Mouse (Mus musculus) lung, embryonic 15.5 days (tissue): ENCODE data around the gene Dnajb13. TPM values are rescaled to one million over a fixed set of nuclear protein-coding genes. Genes with fewer than 3 reads are reported as not detected.
A peak's percentile ranks its signal among the peaks of the same experiment; 100 is the strongest.

Source experiments
- ATAC-seq: fragments of 200-750 bp; cut with Nextera tagmentation; 2 replicates; pipeline ENCODE4 v1.8.0; 2017; ENCODE audit warnings: moderate number of reproducible peaks, borderline replicate concordance; ENCODE audit not compliant: low FRiP score, low TSS enrichment; ENCODE audit errors: extremely low read depth
- H3K27ac ChIP-seq: fragments of 300-500 bp; sonication (generic); 2 replicates; pipeline ENCODE4 v1.5.1; 2015; ENCODE audit warnings: moderate library complexity, mild to moderate bottlenecking, inconsistent platforms
- H3K27me3 ChIP-seq: fragments of 300-500 bp; sonication (generic); 2 replicates; pipeline ENCODE4 v1.6.1; 2015; ENCODE audit warnings: inconsistent platforms
- H3K36me3 ChIP-seq: fragments of 300-500 bp; sonication (generic); 2 replicates; pipeline ENCODE4 v1.6.1; 2015; ENCODE audit warnings: inconsistent platforms
- H3K4me1 ChIP-seq: fragments of 300-500 bp; sonication (generic); 2 replicates; pipeline ENCODE4 v1.6.1; 2015; ENCODE audit warnings: inconsistent platforms
- H3K4me2 ChIP-seq: fragments of 300-500 bp; sonication (generic); 2 replicates; pipeline ENCODE4 v1.6.1; 2015; ENCODE audit warnings: inconsistent platforms, mild to moderate bottlenecking, moderate library complexity
- H3K4me3 ChIP-seq: fragments of 300-500 bp; sonication (generic); 2 replicates; pipeline ENCODE4 v1.5.1; 2015; ENCODE audit warnings: mild to moderate bottlenecking, inconsistent platforms
- H3K9ac ChIP-seq: fragments of 300-500 bp; sonication (generic); 2 replicates; pipeline ENCODE4 v1.6.1; 2015; ENCODE audit warnings: inconsistent platforms
- H3K9me3 ChIP-seq: fragments of 300-500 bp; sonication (generic); 2 replicates; pipeline ENCODE4 v1.6.1; 2016; ENCODE audit warnings: inconsistent platforms
- WGBS: fragments of 180-500 bp; shearing (Covaris S2); methylation state at CpG from one replicate; pipeline ENCODE4 v1.1.7; 2015; 5-methylcytosine and 5-hydroxymethylcytosine counted together
- polyA plus RNA-seq: library from polyadenylated mRNA; unstranded; fragments of >200 nt; fragmentation: Nextera tagmentation; extraction: Ambion mirVana; gene quantifications from 2 replicates; pipeline ENCODE4 v1.2.1, GENCODE M21; 2015

Dnajb13 gene
- polyA plus RNA-seq, 1 experiment from 2014 or later = 4.1 TPM

- H3K4me2 ChIP-seq = no peak overlapping the region
- ATAC-seq = no peak
- H3K27me3 ChIP-seq = no peaks in the 10 kb centered on the region
- no peak overlapping the region for H3K27ac ChIP-seq
- H3K36me3 ChIP-seq = no peaks in the 10 kb centered on the region
- no peak overlapping the region for H3K4me3 ChIP-seq
- 71% methylated on average over 15 of the region's 15 CpGs for WGBS
- H3K9me3 ChIP-seq = no peaks in the 10 kb centered on the region
- peaks cover 2% of the 10 kb centered on the region; the same call in 1 of the 2 replicates for H3K4me1 ChIP-seq
- no peak overlapping the region for H3K9ac ChIP-seq
These were observed 35.0 kb downstream of the Dnajb13 start for GRCm38 (mm10) chr7:100479823-100480164.

- WGBS = 70% methylated on average over 20 of the region's 20 CpGs
These were observed 35.5 kb downstream of the Dnajb13 start for GRCm38 (mm10) chr7:100479100-100479822.

GRCm38 (mm10) chr7:100474680-100475079 is 40.1 kb downstream of the Dnajb13 start:
- WGBS = 33% methylated on average over 1 of the region's 1 CpGs
- no peaks in the 10 kb centered on the region for H3K9me3 ChIP-seq
- peaks cover 5% of the 10 kb centered on the region; the same call in 1 of the 2 replicates for H3K4me1 ChIP-seq
- H3K4me3 ChIP-seq = no peak overlapping the region
- no peaks in the 10 kb centered on the region for H3K36me3 ChIP-seq
- H3K27me3 ChIP-seq = no peaks in the 10 kb centered on the region
- no peak for ATAC-seq
- H3K27ac ChIP-seq = no peak overlapping the region
- no peak overlapping the region for H3K4me2 ChIP-seq
- no peak overlapping the region for H3K9ac ChIP-seq

More at GRCm38 (mm10) chr7:100479100-100479822, 35.5 kb downstream of the Dnajb13 start:
- no peaks in the 10 kb centered on the region for H3K27me3 ChIP-seq
- H3K27ac ChIP-seq = no peak overlapping the region
- no peak overlapping the region for H3K4me3 ChIP-seq
- no peak overlapping the region for H3K4me2 ChIP-seq
- H3K9me3 ChIP-seq = no peaks in the 10 kb centered on the region
- H3K4me1 ChIP-seq = peaks cover 5% of the 10 kb centered on the region; the same call in 1 of the 2 replicates
- ATAC-seq = no peak
- no peaks in the 10 kb centered on the region for H3K36me3 ChIP-seq
- H3K9ac ChIP-seq = no peak overlapping the region

GRCm38 (mm10) chr7:100473846-100474454 is 40.8 kb downstream of the Dnajb13 start:
- Histone ChIP-seq H3K4me3 (no peak overlapping the region), H3K9me3 (no peaks in the 10 kb centered on the region), H3K9ac (no peak overlapping the region), H3K27me3 (no peaks in the 10 kb centered on the region), H3K4me2 (no peak overlapping the region), H3K36me3 (no peaks in the 10 kb centered on the region), H3K4me1 (peaks cover 5% of the 10 kb centered on the region; the same call in 1 of the 2 replicates), H3K27ac (no peak overlapping the region)
- ATAC-seq = no peak
- WGBS = 71% methylated on average over 9 of the region's 9 CpGs

GRCm38 (mm10) chr7:100472777-100473176 is 42.0 kb downstream of the Dnajb13 start, which contains the start of gene Ucp3:
Gene Ucp3, plus strand, starts transcription at chr7:100472990.
- Histone ChIP-seq H3K36me3 (no peaks in the 10 kb centered on the region), H3K27ac (no peak within 1 kb of the TSS), H3K4me2 (no peak within 1 kb of the TSS), H3K9me3 (no peaks in the 10 kb centered on the region), H3K27me3 (no peaks in the 10 kb centered on the region), H3K9ac (no peak within 1 kb of the TSS), H3K4me3 (no peak within 1 kb of the TSS), H3K4me1 (peaks cover 5% of the 10 kb centered on the region; the same call in 1 of the 2 replicates)
- no peak for ATAC-seq
- 76% methylated on average over 6 of the region's 6 CpGs for WGBS

- no peak overlapping the region for H3K4me2 ChIP-seq
- H3K36me3 ChIP-seq = no peaks in the 10 kb centered on the region
- H3K27ac ChIP-seq = no peak overlapping the region
- H3K4me1 ChIP-seq = peaks cover 5% of the 10 kb centered on the region; the same call in 1 of the 2 replicates
- H3K27me3 ChIP-seq = no peaks in the 10 kb centered on the region
- no peak for ATAC-seq
- no peak overlapping the region for H3K9ac ChIP-seq
- no peak overlapping the region for H3K4me3 ChIP-seq
- WGBS = 84% methylated on average over 1 of the region's 1 CpGs
- H3K9me3 ChIP-seq = no peaks in the 10 kb centered on the region
These were observed 43.4 kb downstream of the Dnajb13 start for GRCm38 (mm10) chr7:100471407-100471797.

- Histone ChIP-seq H3K4me3 (no peak overlapping the region), H3K36me3 (no peaks in the 10 kb centered on the region), H3K27me3 (no peaks in the 10 kb centered on the region), H3K9ac (no peak overlapping the region), H3K27ac (no peak overlapping the region), H3K4me1 (peaks cover 8% of the 10 kb centered on the region), H3K4me2 (no peak overlapping the region), H3K9me3 (no peaks in the 10 kb centered on the region)
- ATAC-seq = no peak
- WGBS = 87% methylated on average over 11 of the region's 11 CpGs
These were observed 43.9 kb downstream of the Dnajb13 start for GRCm38 (mm10) chr7:100470796-100471406.

GRCm38 (mm10) chr7:100469502-100469901 is 45.3 kb downstream of the Dnajb13 start:
- ATAC-seq = no peak
- Histone ChIP-seq H3K4me3 (no peak overlapping the region), H3K9me3 (no peaks in the 10 kb centered on the region), H3K4me2 (no peak overlapping the region), H3K4me1 (peaks cover 17% of the 10 kb centered on the region), H3K27ac (no peak overlapping the region), H3K27me3 (no peaks in the 10 kb centered on the region), H3K9ac (no peak overlapping the region), H3K36me3 (no peaks in the 10 kb centered on the region)
- 92% methylated on average over 1 of the region's 1 CpGs for WGBS

- ATAC-seq = no peak
- Histone ChIP-seq H3K27me3 (no peaks in the 10 kb centered on the region), H3K36me3 (no peaks in the 10 kb centered on the region), H3K4me1 (peaks cover 17% of the 10 kb centered on the region), H3K27ac (no peak overlapping the region), H3K9me3 (no peaks in the 10 kb centered on the region), H3K4me2 (no peak overlapping the region), H3K9ac (no peak overlapping the region), H3K4me3 (no peak overlapping the region)
- WGBS = 90% methylated on average over 6 of the region's 6 CpGs
These were observed 46.0 kb downstream of the Dnajb13 start for GRCm38 (mm10) chr7:100468761-100469160.

GRCm38 (mm10) chr7:100466781-100467510 is 47.8 kb downstream of the Dnajb13 start:
- Histone ChIP-seq H3K9me3 (no peaks in the 10 kb centered on the region), H3K27ac (no peak overlapping the region), H3K4me3 (no peak overlapping the region), H3K4me2 (no peak overlapping the region), H3K9ac (no peak overlapping the region), H3K36me3 (no peaks in the 10 kb centered on the region), H3K27me3 (no peaks in the 10 kb centered on the region), H3K4me1 (peaks cover 17% of the 10 kb centered on the region)
- WGBS = 80% methylated on average over 11 of the region's 11 CpGs
- ATAC-seq = peak; percentile 65; the same call in 1 of the 2 replicates

- no peak overlapping the region for H3K4me3 ChIP-seq
- H3K36me3 ChIP-seq = no peaks in the 10 kb centered on the region
- WGBS = 18% methylated on average over 5 of the region's 5 CpGs
- peaks cover 17% of the 10 kb centered on the region for H3K4me1 ChIP-seq
- H3K9ac ChIP-seq = peak overlapping the region; percentile 10; the same call in 1 of the 2 replicates
- H3K27me3 ChIP-seq = no peaks in the 10 kb centered on the region
- H3K4me2 ChIP-seq = peak overlapping the region; percentile 33
- ATAC-seq = peak; percentile 49; the same call in 1 of the 2 replicates
- peak overlapping the region; percentile 78 for H3K27ac ChIP-seq
- no peaks in the 10 kb centered on the region for H3K9me3 ChIP-seq
These were observed 49.0 kb downstream of the Dnajb13 start for GRCm38 (mm10) chr7:100465656-100466309.
